ENCODE assay signal across 14 mouse cellular contexts in the genomic region with DNA sequence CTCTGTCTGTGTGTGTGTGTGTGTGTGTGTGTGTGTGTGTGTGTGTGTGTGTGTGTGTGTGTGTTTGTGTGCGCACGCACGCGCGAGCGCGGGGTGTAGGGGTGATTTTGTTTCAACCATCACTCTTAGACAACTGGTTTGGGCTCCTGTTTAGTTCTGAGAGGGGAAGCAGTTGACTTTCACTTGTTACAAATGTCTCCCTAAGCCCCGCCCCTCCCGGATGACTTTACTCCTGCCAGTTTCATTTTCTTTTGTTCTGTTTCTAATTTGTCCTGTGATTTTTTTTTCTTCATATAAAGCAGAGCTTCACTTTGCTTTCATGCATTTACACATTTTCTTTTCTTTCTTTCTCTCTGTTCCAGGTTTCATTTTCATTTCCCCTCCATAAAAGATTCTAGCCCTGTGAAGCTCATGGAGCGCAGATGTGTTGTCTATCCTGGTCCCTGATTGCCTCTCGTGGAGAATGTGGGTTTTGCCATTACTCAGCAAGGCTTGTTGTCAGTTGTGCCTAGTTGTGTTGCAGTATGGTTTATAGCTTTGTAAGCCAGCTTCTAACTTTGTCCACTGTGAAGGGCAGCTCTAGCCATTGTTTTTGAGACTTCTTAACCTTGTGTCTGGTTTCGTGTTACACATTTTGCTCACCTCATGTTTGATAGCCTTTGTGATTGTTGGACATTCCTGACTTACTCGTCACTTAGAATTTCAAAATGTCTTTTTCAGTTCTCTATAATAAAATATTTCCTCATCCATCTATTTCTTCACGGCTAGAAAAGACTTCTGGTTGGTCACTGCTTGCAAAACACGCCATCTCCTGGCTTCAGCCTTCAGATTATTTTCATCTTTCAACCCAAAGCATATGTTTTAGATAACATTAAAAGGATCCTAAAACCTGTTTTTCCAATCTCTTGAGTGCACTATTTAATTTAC.
DNase-seq lines count a peak whose midpoint lies in the region; ATAC-seq and TF ChIP-seq lines count a peak whose summit lies in the region.
"Had no signal": no experiment of that assay in that cellular context is flagged by ENCODE, and none has a peak within 500 bp of the region (broad histone marks: within the 10 kb centered on the region; RNA-seq: fewer than 3 reads in every experiment).

No protein-coding gene starts in this region.

- no peaks in the 10 kb centered on the region for H3K79me2 ChIP-seq in myocyte (ENCODE audit: control insufficient read depth, insufficient read depth)

- no peaks in the 10 kb centered on the region for H3K9me3 ChIP-seq in lung, postnatal 0 days (ENCODE audit: low read length)
- H3K9me3 ChIP-seq: liver, embryonic 13.5 days had no signal

- no peaks in the 10 kb centered on the region for H3K36me3 ChIP-seq in lung, postnatal 0 days (ENCODE audit: insufficient read depth, low read length)
- no peaks in the 10 kb centered on the region for H3K36me3 ChIP-seq in myocyte (ENCODE audit: control insufficient read depth, insufficient read depth)
- H3K36me3 ChIP-seq: liver, embryonic 13.5 days had no signal

- H3K9ac ChIP-seq in lung, postnatal 0 days (replicated peaks; ENCODE audit: low read depth) = no peak overlapping the region
- H3K9ac ChIP-seq: liver, embryonic 13.5 days had no signal

- TF ChIP-seq POLR2A in myocyte (IDR thresholded peaks at IDR 0.05; ENCODE audit: insufficient read length, low read depth) = no peak

- H3K4me3 ChIP-seq in gastrocnemius, adult 2 months = peak overlapping the region; percentile 46
- H3K4me3 ChIP-seq in lung, postnatal 0 days (ENCODE audit: low read depth, low read length) = no peak overlapping the region
- H3K4me3 ChIP-seq in brown adipose tissue, adult 24 weeks (ENCODE audit: insufficient read depth, low read depth, low read length) = peak overlapping the region; percentile 24
- no peak overlapping the region for H3K4me3 ChIP-seq in myocyte
- H3K4me3 ChIP-seq: liver, embryonic 13.5 days had no signal

- peak; percentile 27; the same call in 1 of the 2 replicates for TF ChIP-seq CTCF in gastrocnemius, adult 2 months (IDR thresholded peaks at IDR 0.05)
- no peak; the same call in 1 of the 2 replicates for TF ChIP-seq CTCF in lung, postnatal 0 days (IDR thresholded peaks at IDR 0.05)

- peak overlapping the region; percentile 40 for H3K27ac ChIP-seq in gastrocnemius, adult 2 months
- no peak overlapping the region for H3K27ac ChIP-seq in lung, postnatal 0 days (ENCODE audit: low read length)
- H3K27ac ChIP-seq in brown adipose tissue, adult 24 weeks (replicated peaks; ENCODE audit: low read depth, low read length) = peak overlapping the region; percentile 23; the same call in 1 of the 2 replicates
- H3K27ac ChIP-seq: liver, embryonic 13.5 days had no signal

- no peaks in the 10 kb centered on the region for H3K27me3 ChIP-seq in lung, postnatal 0 days (replicated peaks; ENCODE audit: insufficient read depth, low read length)
- no peaks in the 10 kb centered on the region for H3K27me3 ChIP-seq in myocyte (ENCODE audit: control insufficient read depth, insufficient read depth, insufficient read length)
- H3K27me3 ChIP-seq: liver, embryonic 13.5 days had no signal

- WGBS in lung, postnatal 0 days = 60% methylated on average over 13 of the region's 15 CpGs

- TF ChIP-seq EP300 in lung, postnatal 0 days (IDR thresholded peaks at IDR 0.05) = no peak

- no peak overlapping the region for H3ac ChIP-seq in myocyte (ENCODE audit: control insufficient read depth, insufficient read length)

- no peaks in the 10 kb centered on the region for H3K4me1 ChIP-seq in lung, postnatal 0 days (ENCODE audit: insufficient read depth, low read depth, low read length)
- no peaks in the 10 kb centered on the region for H3K4me1 ChIP-seq in brown adipose tissue, adult 24 weeks (ENCODE audit: control insufficient read depth, insufficient read depth, insufficient read length, low read length)
- H3K4me1 ChIP-seq: liver, embryonic 13.5 days had no signal

- ATAC-seq in lung, postnatal 0 days = no peak
- ATAC-seq: activated CD4-positive, CD25-positive, alpha-beta regulatory T cell, adult 4 months had no signal

- no peak overlapping the region; the same call in 1 of the 2 replicates for H3K4me2 ChIP-seq in lung, postnatal 0 days (replicated peaks; ENCODE audit: low read depth, low read length)
- H3K4me2 ChIP-seq in myocyte (ENCODE audit: low read depth) = peak overlapping the region; percentile 30
- H3K4me2 ChIP-seq: liver, embryonic 13.5 days had no signal

- DNase-seq in gastrocnemius, adult 2 months = no peak
- no peak for DNase-seq in gastrocnemius, adult 18-20 months (ENCODE audit: low spot score)
- peak; percentile 17 for DNase-seq in lung, postnatal 0 days (ENCODE audit: low spot score)
- DNase-seq in lung, postnatal 14 days = no peak
- no peak for DNase-seq in cerebellum, postnatal 14 days
- DNase-seq: cerebellum, adult 8-10 months; embryo, embryonic 11 days; left cerebral cortex, postnatal 4 days; liver, embryonic 13.5 days; right cerebral cortex, postnatal 14 days; thymus, adult 18-20 months had no signal

- intact Hi-C loops in gastrocnemius, adult 2 months (cut with DNase I) = loop anchor here (5.0 kb wide), 1 partner anchor 36 kb away; no protein-coding TSS in a partner anchor

TF ChIP-seq in myocyte, 11 proteins besides CTCF, POLR2A, EP300 and RAD21:
- TF ChIP-seq MYOD1 (IDR thresholded peaks at IDR 0.05; ENCODE audit: control insufficient read depth in 1 of 3, insufficient read length in 2 of 3, low read depth in 2 of 3) (no peak), TCF3 (IDR thresholded peaks at IDR 0.05; ENCODE audit: insufficient read length, low read depth) (no peak), CEBPB (IDR thresholded peaks at IDR 0.05; ENCODE audit: insufficient read depth, poor library complexity, severe bottlenecking) (no peak), POLR2AphosphoS2 (IDR thresholded peaks at IDR 0.05; ENCODE audit: insufficient read length, low read depth) (no peak), E2F4 (IDR thresholded peaks at IDR 0.05; ENCODE audit: insufficient read depth) (no peak)

Comparison
In these comparisons a context has a peak if more than half of its experiments do, and no peak if none do; other contexts are left out.
1. H3K4me3 ChIP-seq: peak in gastrocnemius, adult 2 months (single experiment) and brown adipose tissue, adult 24 weeks (single experiment); none in lung, postnatal 0 days (single experiment) and myocyte (single experiment).